Mouse (Mus musculus): Measurements from ENCODE around the gene Rnase11.

DNA sequence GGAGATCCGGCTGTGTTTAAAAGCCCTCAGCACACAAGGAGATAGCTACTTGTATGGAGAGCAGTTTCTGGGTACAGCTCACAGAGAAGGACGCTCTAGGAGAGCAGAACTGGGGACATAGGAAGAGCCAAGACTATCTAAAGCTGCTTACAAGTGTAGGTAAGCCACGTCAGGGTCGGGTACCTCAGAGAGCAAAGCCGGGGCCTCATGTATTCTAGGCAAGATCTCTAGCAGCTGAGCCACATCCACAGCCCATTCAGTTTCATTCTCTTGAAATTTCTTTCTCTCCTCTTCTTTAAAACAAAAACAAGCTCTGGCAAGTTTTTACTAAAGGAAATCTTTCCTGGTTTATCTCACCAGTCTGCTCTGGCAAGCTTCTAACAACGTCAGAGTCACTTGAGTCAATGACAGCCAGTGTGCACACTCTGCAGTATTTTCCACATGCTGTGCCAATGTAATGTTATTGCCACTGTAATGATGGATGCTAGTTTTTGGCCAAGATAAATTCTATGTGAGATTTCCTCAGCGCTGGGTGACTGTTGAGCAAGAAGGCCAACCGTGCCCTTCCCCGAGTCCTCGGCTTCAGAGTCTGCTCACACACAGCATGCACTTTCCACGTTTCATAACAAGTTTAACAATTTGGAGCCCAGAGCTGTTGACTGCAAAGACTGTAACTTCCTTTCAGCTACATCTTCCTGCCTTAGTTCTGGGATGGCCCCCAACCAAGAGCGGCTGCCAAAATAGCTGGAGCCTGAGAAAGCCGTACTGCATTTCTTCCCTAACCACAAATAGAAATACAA, 41.8 kb downstream of the Rnase11 start:
- TF ChIP-seq CTCF (IDR thresholded peaks at IDR 0.05; ENCODE audit: low read depth): no peak
- TF ChIP-seq EP300 (IDR thresholded peaks at IDR 0.05; ENCODE audit: low read depth): no peak

All from liver, embryonic 14.5 days (tissue).